ENCODE assay signal across 12 mouse cellular contexts in the genomic region with DNA sequence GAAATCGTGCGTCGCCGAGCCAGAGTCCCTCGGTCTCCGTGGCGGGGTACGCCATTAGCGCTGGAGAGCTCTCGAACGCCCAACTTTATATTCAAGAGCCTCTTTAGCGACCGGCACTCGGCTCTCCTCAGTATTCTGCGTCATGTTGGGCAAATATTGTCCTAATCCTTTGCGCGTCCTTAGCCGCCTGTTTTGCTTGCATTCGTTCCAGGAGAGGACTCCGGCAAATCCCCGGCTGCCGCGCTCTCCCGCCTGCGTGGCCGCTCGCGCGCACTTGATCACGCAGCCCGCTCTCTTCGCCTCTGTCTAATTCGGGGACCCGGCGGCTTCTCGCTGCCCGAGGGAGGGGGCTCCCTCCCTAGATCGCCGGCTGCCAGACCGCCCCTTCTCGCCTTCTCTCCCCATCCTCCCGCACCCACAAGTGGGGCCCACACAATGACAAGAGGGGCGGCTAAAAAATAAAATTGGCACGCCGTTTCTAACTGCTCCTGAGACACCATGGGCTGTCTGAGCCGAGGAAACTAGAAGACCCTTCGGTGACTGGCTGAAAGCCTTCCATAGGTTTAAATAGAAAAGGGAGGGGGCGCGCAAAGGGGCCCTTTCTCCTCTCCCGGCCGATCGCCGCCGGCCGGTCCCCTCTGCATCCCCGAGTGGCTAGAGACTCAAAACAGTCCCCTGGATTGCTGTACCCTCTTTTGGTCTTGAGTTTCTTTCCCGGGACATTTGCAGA. TPM values are rescaled to one million over a fixed set of nuclear protein-coding genes. Genes with fewer than 3 reads are reported as not detected.
DNase-seq lines count a peak whose midpoint lies in the region; ATAC-seq lines count a peak whose summit lies in the region.
"Had no signal": no experiment of that assay in that cellular context is flagged by ENCODE, and none has a peak within 500 bp of the region (broad histone marks: within the 10 kb centered on the region; RNA-seq: fewer than 3 reads in every experiment).

No protein-coding gene starts in this region.

- peaks cover 88% of the 10 kb centered on the region for H3K27me3 ChIP-seq in hindbrain, embryonic 14.5 days (ENCODE audit: control insufficient read depth, insufficient read depth, low read length)
- H3K27me3 ChIP-seq in neural tube, embryonic 14.5 days (ENCODE audit: control insufficient read depth, insufficient read depth, low read length) = peaks cover 26% of the 10 kb centered on the region

- peak overlapping the region; percentile 38 for H3K9ac ChIP-seq in hindbrain, embryonic 14.5 days
- H3K9ac ChIP-seq in neural tube, embryonic 14.5 days (replicated peaks; ENCODE audit: low read depth, low read length) = 0 out of 2 replicates have a peak overlapping the region, but pooled peaks have one; percentile 13
- H3K9ac ChIP-seq: liver, embryonic 13.5 days had no signal

- ATAC-seq in hindbrain, embryonic 14.5 days (ENCODE audit: low FRiP score) = no peak
- ATAC-seq in neural tube, embryonic 14.5 days (ENCODE audit: low read depth) = no peak

- H3K27ac ChIP-seq in hindbrain, embryonic 14.5 days = no peak overlapping the region
- H3K27ac ChIP-seq in neural tube, embryonic 14.5 days (ENCODE audit: low read depth, low read length) = no peak overlapping the region
- H3K27ac ChIP-seq: liver, embryonic 13.5 days had no signal

- peaks cover 11% of the 10 kb centered on the region for H3K4me1 ChIP-seq in hindbrain, embryonic 14.5 days (replicated peaks; ENCODE audit: control insufficient read depth, insufficient read depth, low read length)
- H3K4me1 ChIP-seq in neural tube, embryonic 14.5 days (ENCODE audit: control insufficient read depth, insufficient read depth, low read length) = peaks cover 12% of the 10 kb centered on the region
- H3K4me1 ChIP-seq: liver, embryonic 13.5 days had no signal

- peak; percentile 66 for DNase-seq in embryo, embryonic 10.5 days (ENCODE audit: low spot score)
- DNase-seq in embryo, embryonic 9.5 days (ENCODE audit: extremely low spot score) = no peak
- DNase-seq in hindbrain, embryonic 14.5 days (ENCODE audit: low spot score) = no peak
- peak; percentile 34 for DNase-seq in lung, postnatal 14 days
- no peak for DNase-seq in adrenal gland, postnatal 10 days
- no peak for DNase-seq in testis, postnatal 14 days (ENCODE audit: low spot score)
- no peak for DNase-seq in kidney, adult 18-20 months
- DNase-seq: cerebellum, adult 9-11 months; kidney, postnatal 25 days; liver, embryonic 13.5 days had no signal

- WGBS in hindbrain, embryonic 14.5 days = under 1% methylated on average over 57 of the region's 57 CpGs
- 1% methylated on average over 57 of the region's 57 CpGs for WGBS in neural tube, embryonic 14.5 days

- peak overlapping the region; percentile 25 for H3K4me3 ChIP-seq in hindbrain, embryonic 14.5 days (replicated peaks; ENCODE audit: low read length)
- peak overlapping the region; percentile 27 for H3K4me3 ChIP-seq in neural tube, embryonic 14.5 days (ENCODE audit: low read depth, low read length)
- H3K4me3 ChIP-seq: liver, embryonic 13.5 days had no signal

- no peaks in the 10 kb centered on the region for H3K9me3 ChIP-seq in hindbrain, embryonic 14.5 days (ENCODE audit: control insufficient read depth, low read length)
- no peaks in the 10 kb centered on the region for H3K9me3 ChIP-seq in neural tube, embryonic 14.5 days (ENCODE audit: control insufficient read depth, low read length)
- H3K9me3 ChIP-seq: liver, embryonic 13.5 days had no signal

- H3K36me3 ChIP-seq in hindbrain, embryonic 14.5 days (replicated peaks; ENCODE audit: control insufficient read depth, insufficient read depth) = no peaks in the 10 kb centered on the region
- no peaks in the 10 kb centered on the region for H3K36me3 ChIP-seq in neural tube, embryonic 14.5 days (ENCODE audit: control insufficient read depth, insufficient read depth, low read length)
- H3K36me3 ChIP-seq: liver, embryonic 13.5 days had no signal

- H3K4me2 ChIP-seq in hindbrain, embryonic 14.5 days (replicated peaks) = peak overlapping the region; percentile 40
- peak overlapping the region; percentile 44 for H3K4me2 ChIP-seq in neural tube, embryonic 14.5 days (ENCODE audit: low read depth, low read length)
- H3K4me2 ChIP-seq: liver, embryonic 13.5 days had no signal

RNA-seq across cellular contexts. Expression of a gene that starts 1.7 kb away (rescaled TPM):
- polyA plus RNA-seq in hindbrain, embryonic 14.5 days (2014; fragmentation: Nextera tagmentation; extraction: Ambion mirVana) = 0.24 and 0.61 TPM in 2 replicates
- polyA plus RNA-seq in neural tube, embryonic 14.5 days (2014; fragmentation: Nextera tagmentation; extraction: Ambion mirVana) = 0.19 and 0.27 TPM in 2 replicates
- under 1 TPM; 0.15 to 0.64 TPM for total RNA-seq in adrenal gland, postnatal 10 days (2021)
- polyA plus RNA-seq: heart, embryonic 16.5 days; liver, embryonic 13.5 days had no signal

Comparison
In these comparisons a context has a peak if more than half of its experiments do, and no peak if none do; other contexts are left out.
1. DNase-seq: peak in embryo, embryonic 10.5 days (single experiment) and lung, postnatal 14 days (single experiment); none in embryo, embryonic 9.5 days (single experiment), hindbrain, embryonic 14.5 days (single experiment), adrenal gland, postnatal 10 days (single experiment), testis, postnatal 14 days (single experiment) and kidney, adult 18-20 months (single experiment).